Mouse (Mus musculus): ENCODE results near the gene Zfp503.
A peak's percentile ranks its signal among the peaks of the same experiment; 100 is the strongest.

The Zfp503 gene

DNA sequence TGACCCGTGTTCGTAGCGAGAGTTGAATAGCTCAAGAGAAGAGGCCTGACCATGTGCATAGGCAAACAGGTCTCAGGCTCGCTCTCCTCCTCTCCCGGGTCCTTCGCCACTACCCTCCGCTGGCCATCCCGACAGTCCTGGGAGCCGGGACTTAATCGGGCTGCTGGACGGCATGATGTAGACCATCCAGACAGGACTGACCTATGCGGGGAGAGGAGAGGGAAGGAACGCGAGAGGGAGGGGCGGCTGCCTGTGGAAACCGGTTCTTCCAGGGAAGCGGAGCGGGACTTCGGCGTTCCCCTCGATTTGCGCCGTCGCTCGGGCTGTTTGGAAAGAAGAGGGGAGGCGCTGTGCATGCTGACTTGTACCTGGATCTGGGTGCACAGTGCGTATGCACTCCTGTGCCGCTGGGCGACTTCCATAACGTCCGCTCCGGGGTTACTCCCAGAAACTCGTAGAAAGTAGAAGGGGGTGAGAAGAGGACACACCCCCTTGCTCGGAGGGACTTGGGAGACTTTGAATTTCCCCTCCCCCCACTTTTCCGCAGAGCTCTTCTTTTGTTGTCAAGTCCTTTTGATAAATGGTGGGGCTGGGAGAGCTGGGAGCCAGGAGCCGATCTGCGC is at the start of gene Zfp503:
Gene Zfp503, minus strand, starts transcription at position 311 of the 623 bp plus-strand sequence.
- DNase-seq (ENCODE audit: low read depth) = peak; percentile 40

GRCm38 (mm10) chr14:22037498-22038131 is 48.2 kb upstream of the Zfp503 start:
- no peak for DNase-seq (ENCODE audit: low read depth)

- DNase-seq (ENCODE audit: low read depth) = no peak
These were observed 47.5 kb upstream of the Zfp503 start for GRCm38 (mm10) chr14:22036802-22037497.

DNA sequence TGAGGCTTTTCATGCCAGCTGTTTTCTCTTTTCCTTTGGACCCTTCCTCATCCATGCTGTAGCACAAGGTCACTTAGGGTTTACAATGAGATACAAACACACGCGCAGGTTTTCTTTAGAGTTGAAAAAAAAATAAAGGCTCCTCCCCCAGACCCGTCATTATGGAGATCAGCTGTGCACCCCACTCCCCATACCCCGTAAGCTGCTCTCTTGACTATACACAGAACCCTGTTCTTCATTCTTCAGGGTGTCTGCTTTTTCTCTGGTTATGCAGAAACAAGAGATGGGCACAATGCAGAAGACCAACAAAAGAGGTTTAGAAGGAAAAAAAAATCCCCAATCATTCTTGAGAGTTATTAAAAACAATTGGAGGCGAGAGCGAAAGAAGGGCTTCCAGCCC is 46.9 kb upstream of the Zfp503 start:
- no peak for DNase-seq (ENCODE audit: low read depth)

DNA sequence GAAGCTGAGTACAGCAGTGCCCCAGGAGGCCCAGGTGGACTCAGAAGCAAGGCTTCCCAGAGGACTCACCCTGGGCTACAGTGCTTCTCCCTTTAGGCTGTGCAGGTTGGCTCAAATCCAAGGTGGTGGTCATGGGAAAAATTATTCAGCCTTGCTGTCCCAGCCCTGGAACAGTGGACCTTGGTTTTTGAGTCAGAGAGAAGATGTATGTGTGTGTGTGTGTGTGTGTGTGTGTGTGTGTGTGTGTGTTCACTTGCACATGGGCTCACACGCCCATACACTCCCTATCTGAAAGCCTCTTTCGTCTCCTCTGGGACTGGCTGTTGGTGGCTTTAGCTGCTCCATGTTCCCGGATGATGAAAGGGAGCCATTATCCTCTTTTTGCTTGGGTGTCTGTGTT is 46.5 kb upstream of the Zfp503 start:
- no peak for DNase-seq (ENCODE audit: low read depth)

DNA sequence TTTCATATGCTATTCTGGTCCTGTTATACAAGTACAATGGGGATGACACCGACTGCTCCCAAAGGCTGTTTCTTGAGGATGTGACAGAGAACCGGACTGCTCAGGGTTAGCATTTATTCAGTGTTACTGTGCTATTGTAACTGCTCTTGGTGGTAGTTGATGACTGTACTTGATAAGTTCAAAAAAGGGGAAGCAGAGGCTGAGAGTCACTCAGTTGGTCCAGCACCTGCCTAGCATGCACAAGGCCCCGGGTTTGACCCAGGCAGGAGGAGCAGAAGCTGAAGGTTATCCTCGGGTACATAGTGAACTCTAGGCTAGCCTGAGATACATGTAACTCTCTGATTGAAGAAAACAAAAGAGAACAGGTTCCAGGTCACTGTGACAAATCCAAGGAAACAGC is 34.1 kb upstream of the Zfp503 start:
- no peak for DNase-seq (ENCODE audit: low read depth)

GRCm38 (mm10) chr14:22020885-22021284 is 31.5 kb upstream of the Zfp503 start:
- peak; percentile 58 for DNase-seq (ENCODE audit: low read depth)

GRCm38 (mm10) chr14:22019949-22020845 is 30.8 kb upstream of the Zfp503 start:
- no peak for DNase-seq (ENCODE audit: low read depth)

DNA sequence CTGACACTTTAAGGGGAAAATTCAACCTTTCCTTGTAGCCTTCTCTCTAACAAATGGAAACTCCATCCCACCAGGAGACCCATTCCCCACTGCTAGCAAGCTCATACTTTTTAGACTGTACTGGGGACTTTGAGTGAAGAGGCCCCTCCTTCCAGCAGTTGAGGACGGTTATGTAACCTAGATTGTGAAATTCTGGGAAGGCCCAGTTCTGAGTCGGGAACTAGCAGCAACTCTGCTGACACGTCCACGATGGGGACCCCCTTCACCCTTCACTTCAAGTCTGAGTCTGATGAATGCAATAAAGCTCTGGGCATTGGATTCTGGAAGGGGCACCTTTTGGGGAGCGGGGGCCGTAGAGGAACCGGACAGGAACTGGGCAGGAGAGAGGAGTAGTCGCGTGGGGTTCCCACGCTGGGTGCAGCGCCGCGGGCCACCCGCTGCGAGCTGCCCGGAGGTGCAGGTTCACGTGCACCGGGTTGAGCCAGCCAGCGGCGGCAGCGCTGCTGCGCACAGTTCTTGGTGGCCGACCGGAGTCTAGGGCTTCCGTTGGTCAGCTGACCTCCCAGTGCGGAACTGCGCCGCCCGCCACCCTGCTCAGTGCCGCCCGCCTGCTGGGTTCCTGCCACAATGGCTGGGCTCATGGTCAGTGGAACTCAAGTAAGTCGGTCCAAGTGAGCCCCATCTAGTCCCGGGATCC is 30.0 kb upstream of the Zfp503 start, which contains the start of gene Lrmda:
Gene Lrmda, plus strand, starts transcription at position 461 of the 697 bp plus-strand sequence.
- no peak for DNase-seq (ENCODE audit: low read depth)

GRCm38 (mm10) chr14:22017011-22017410 is 27.6 kb upstream of the Zfp503 start:
- DNase-seq (ENCODE audit: low read depth) = no peak

DNA sequence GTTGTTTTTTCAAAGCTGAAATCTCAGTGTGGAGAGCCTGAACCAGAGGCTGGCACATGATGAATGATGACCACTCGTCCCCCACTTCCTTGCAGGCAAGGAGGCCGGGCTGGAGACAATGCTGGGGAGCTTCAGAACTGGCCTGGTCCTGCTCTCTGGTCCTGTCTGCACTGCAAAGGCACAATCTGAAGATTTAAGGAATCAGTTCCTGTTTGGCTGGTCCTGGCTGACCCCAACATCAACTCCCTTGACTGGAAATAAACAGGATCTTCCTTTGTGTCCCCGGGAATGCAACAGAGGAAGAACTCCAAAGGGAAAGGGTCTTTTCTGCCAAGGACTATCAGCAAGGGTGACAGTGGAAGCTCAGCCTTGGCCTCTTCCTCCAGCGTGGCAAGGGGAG is 25.4 kb upstream of the Zfp503 start:
- no peak for DNase-seq (ENCODE audit: low read depth)

DNA sequence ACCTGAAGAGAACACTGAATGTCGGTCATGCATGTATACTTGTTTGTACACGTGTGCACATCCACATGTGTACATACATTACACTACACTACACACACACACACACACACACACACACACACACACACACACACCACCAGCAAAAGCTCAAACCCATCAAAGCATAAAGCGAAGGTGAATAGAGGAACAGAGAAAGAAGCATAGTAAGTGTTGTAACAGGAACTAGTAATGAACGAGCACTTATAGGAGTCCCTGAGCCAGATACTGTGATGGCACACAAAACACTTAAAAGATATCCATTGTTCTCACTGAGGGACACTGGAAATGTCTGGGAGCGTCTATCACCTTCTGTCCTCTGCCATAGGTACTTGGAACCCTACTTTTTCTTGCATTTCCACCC is 24.9 kb upstream of the Zfp503 start:
- no peak for DNase-seq (ENCODE audit: low read depth)

- peak; percentile 58 for DNase-seq (ENCODE audit: low read depth)
These were observed 17.6 kb upstream of the Zfp503 start for GRCm38 (mm10) chr14:22007006-22007405.

DNA sequence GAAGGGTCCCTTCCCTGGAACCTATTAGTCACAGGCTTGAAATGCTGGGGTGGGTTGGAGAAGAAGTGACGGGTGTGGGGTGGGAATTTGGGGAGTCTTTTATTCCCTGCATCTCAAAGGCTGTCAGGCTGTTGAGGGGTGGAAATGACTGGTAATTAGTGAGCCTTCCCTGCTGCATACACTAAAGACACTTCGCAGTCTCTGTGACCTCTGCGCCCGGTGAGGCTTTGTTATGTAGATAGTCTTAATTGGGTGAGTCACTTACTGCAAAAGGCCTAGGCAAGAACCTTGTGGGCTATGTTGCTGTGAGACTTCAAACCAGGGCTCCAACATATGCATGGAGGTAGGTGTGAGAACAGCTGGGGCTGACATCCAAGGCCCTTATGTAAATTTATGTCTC is 15.5 kb upstream of the Zfp503 start:
- no peak for DNase-seq (ENCODE audit: low read depth)

DNA sequence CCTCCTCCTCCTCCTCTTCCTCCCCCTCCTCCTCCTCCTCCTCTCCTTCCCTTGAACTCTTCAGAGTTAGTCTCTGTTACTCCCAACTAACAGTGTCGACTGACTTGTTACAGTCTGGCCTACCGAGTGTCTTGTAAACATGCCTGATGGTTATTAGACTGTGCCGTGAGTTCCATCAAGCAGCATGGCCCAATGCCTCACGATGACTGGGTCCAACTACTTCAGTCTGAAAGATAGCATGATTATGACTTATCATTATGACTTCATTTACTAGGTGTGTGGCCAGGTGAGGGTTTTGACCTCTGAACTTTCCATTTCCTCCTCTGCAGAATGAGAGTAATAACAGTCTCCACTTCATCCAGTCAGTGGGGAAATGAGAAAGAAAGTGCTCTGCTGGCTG is 14.2 kb upstream of the Zfp503 start:
- DNase-seq (ENCODE audit: low read depth) = no peak

- DNase-seq (ENCODE audit: low read depth) = no peak
These were observed 13.8 kb upstream of the Zfp503 start for GRCm38 (mm10) chr14:22003231-22003630.

GRCm38 (mm10) chr14:21999588-21999987 is 10.2 kb upstream of the Zfp503 start:
- DNase-seq (ENCODE audit: low read depth) = no peak

DNA sequence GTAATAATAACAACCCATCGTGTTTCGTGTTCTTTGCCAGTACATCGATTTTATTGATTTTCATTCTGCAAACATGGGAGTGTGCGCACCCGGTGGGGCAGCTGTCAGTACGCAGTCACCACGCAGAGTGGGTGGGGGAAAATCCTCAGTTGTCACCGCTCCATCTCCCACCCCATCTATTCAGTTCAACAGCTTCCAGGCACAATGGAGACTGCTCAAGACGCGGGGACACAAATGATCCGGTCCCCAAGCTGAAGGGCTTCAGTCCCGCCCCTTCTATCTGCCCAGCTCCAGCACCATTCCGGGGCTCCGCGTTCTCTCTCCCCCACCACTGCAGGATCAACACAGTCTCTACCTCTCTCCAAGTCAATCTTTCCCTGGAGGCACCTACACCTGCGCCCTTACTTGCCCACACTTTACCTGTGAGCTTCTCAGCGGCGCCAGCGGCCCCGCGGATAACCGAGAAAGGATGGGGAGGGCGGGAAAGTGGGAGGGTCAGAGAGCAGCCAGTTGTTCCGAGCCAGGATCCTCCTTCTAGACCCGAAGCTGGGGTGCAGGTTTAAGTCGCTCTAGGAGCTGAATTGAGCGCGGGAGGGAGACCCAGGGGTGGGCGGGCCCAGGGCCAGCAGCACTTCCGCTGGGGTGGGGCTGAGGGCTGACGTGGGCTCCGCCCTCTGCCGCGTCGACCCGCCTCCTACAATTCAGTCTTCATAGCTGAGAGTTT is 5.8 kb upstream of the Zfp503 start:
- peak; percentile 63 for DNase-seq (ENCODE audit: low read depth)

DNA sequence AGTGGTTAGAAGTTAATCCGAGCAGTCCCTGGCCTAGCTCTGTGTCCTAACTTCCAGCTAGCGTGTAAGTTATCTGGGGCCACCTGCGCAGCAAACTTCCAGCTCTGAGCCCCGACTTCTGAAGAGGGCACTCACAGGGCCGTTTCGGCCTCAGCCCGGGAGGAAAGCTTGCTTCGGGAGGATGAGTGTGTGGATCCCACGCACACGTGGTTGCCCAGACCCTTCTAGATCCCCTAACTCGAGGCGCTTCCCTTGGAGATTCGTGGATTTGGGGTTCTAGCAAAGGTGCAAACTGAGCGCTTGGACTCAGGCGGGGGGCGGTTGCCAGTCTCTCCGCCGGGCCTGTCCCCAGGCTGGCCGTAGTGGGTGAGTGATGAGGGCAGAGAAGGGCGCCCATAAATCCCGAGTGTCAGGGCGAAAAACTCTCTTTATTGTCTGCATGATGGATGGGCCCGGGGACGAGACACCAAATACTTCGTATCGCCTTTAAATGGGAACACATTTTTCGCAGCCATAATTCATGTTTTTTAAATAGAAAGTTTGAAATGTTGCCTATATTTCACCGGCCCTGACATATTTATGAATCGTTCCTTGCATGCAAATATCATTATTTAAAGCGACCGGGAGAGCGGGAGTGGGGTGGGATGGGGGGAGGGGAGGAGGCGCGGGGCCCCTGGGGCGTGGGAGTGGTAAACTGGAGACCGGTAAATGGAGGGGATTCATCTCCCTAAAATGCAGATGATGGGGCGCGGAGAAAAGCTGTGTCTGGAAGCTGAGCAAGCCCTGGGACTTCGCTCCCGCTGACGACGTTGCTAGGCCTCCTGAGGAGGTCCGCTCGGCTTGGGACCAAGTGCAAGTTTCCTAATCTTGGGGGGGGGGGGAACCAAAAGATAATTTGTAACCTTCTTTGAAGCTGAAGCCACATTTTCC is 4.9 kb upstream of the Zfp503 start:
- peak; percentile 20 for DNase-seq (ENCODE audit: low read depth)
